Mouse (Mus musculus) T-helper 2 cell (primary cell): ENCODE measurements at regions not wholly inside any gene's neighbourhood (a gene's known extent, or its start where the extent isn't known, plus 50 kb on each side); places are given as distances from the start of the nearest gene placed in this dataset.

Experiments used
- in situ Hi-C: fragments of 300-600 bp; cut with MboI, MseI; formaldehyde crosslinking; loops from one replicate; pipeline ENCODE4 v1.15.1; 2025; ENCODE audit warnings: high pct_unique_total_duplicates

DNA sequence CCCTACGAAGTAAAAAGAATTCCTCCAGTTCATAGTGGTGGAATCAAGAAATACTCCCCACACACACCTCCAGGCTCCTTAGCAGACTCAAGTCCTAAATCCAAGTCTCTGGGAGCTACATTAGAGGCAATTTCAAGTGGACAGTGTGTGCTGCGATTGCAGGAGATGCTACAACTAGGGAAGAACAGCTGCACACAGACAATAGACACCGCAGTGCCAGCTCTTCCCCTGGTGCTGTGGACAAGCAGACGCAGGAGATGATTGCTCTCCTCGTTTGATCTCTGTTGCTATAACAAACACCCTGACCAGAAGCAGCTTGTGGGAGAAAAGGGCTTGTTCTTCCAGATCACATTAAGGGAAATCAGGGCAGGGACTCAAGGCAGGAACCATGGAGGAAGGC is 517.1 kb upstream of the Adam5 start:
- in situ Hi-C loops = no loop called here

DNA sequence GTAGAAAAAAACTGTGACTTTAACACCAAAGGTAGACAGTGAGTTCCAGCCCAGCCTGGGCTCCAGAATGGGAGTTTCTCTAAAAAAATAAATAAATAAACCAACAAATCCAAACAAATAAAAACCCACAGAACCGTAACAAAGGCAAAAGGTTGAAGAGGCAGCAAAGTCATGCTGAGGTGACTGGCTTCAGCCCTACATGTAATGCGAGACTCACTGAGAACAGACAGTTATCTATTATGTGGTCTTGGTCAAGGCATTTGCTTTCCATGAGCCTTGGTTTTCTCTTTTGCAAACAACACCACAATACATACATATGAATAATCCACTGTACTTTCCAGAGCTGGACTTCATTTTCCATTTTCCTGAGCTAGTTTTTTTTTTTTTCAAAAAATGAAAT is 516.6 kb upstream of the Adam5 start:
- in situ Hi-C loops = no loop called here

DNA sequence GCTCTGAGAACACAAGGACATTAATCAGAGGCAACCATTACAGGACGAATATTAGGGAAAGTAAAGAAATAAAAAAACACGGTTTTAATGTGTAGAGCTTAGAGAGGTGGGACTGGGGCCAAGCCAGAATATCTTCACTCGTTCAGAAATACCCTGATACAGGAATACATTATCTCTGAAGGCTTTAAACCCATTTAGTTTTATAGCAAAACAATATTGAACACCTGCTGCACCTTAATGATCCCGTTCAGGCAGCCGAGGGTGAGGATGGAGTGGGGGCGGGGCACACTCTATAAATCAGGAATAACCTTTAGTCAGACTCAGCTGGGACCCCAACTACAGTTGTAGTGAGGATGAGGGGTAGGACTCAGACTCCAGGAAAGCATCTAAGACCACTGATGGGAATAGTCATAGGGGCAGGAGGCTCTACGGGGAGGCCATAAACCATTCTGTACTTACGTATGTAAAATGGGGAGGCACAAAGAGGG is 508.0 kb upstream of the Adam5 start:
- in situ Hi-C loops = no loop called here

- in situ Hi-C loops = no loop called here
These were observed 507.1 kb upstream of the Adam5 start for GRCm38 (mm10) chr8:25331161-25331776.

DNA sequence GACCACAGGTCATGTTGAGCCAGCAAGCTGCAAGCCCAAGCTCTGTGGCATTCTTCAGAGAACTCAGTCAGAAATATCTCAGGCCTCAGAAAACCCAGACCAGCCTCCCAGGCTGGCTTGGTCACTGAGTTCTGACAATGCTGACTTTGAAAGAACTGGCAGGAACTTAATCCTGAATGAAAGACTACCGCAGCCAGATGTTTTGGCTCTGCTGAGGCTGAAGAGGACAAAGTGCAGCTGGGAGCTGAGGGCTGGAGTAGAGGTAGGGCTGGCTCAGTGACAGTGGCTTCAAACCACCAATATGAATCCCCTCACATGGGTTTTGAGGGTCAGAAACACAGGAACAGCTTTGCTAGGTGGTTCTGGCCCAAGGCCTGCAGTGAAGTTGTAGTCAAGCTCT is 505.6 kb upstream of the Adam5 start:
- in situ Hi-C loops = no loop called here

DNA sequence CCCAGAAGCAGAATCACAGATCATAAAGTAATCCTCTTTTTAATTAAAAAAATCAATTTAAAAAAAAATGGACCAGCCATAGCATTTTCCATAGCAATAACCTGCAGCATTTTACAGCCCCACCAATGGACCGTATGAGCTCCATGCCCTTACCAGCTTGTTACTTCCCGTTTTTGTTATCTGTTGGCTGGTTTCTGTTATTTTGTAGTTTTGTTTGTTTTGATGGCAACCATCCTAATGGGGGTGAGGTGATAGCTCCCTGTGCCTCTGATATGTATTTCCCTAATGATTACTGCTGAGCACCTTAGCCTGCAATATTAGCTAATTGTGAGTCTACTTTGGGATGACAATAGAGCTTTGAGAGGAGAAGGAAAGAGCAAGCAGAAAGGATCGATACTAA is 504.1 kb upstream of the Adam5 start:
- in situ Hi-C loops = no loop called here

DNA sequence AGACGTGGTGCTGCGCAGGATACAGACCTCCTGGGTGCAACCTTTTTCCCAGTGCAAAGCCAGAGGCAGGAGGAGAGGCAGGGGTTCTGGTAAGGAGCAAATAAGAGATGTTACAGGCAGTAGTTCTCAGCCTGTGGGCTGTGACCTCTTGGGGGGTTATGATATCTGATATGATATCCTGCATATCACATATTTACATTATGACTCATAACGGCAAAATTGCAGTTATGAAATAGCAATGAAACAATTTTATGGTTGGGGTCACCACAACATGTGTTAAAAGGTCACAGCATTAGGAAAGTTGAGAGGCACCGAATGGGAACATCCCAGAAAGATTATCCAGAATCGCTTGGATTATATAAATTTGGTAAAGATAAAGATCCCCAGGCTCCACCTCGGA is 502.8 kb upstream of the Adam5 start:
- in situ Hi-C loops = no loop called here

GRCm38 (mm10) chr8:25326257-25326656 is 502.1 kb upstream of the Adam5 start:
- in situ Hi-C loops = no loop called here

DNA sequence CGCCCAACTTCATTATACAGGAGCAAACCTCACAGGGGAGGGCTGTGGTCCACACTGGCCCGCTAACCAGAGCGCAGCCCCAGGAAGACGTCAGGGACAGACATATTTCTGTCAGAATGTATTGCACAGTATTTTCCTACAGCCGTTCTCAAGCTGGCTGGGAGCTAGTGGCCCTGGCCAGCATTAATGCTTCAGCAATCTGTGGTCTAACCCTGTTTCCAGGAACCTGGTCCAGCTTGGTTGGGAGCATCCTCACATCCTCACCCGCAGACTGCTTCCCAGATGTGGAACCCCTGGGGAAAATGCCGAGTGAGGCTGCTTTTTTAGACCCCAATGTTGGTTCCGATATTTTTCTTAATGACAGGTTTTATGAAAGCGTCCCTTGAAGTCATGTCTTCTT is 500.6 kb upstream of the Adam5 start:
- in situ Hi-C loops = no loop called here

- in situ Hi-C loops = no loop called here
These were observed 499.7 kb upstream of the Adam5 start for GRCm38 (mm10) chr8:25323643-25324420.

GRCm38 (mm10) chr8:25316383-25316782 is 492.2 kb upstream of the Adam5 start:
- in situ Hi-C loops = no loop called here

DNA sequence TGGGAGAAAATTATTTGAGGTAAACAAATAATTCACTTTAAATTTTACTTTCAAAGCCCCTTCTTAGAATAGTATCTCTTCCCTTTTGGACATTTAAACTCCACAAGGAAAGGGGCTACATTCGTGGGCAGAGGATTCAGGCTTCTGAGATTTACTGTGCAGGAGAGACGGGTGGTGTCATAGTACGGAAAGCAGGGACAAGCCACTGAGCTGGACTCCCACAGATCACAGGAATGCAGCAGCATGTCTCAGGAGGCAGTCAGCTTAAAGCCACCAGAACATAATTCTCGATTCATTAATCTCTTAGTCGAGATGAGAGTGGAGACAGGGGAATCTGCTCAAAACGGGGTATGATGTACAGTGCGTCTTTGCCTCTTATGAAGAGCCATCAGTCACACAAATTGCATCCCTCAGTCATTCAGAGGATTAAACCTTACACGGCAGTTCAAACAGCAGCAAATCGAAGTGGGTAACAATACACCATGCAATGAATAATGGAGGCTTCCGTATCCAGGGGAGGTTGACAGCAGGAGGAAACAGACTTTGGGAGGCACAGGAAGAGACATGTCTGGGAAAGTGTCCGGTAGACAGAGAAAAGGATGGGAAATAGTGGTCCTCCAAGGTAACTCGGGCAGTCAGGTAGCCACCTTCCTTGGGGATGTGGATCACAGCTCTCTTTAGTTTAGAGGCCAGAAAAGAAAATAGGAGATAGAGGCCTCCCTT is 487.8 kb upstream of the Adam5 start:
- in situ Hi-C loops = no loop called here

DNA sequence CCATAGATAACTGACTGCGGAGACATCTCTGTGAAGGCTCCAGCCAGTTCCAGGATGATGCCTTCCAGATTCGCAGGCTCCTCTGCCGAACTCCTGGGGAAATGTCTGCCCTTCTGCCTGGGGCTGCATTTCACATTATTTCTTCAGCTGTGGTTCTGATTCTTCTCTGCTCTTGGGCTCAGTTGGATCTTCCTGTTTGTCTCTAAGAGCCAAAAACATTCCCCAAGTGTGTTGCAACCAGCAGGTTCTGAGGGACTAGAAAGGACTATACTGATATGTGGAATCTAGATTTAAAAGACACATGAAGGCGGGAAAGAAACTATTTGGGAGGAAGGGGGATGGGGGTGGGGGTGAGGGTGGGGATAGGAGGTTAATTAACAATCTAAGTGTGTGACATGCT is 483.8 kb upstream of the Adam5 start:
- in situ Hi-C loops = no loop called here

- in situ Hi-C loops = no loop called here
These were observed 483.3 kb upstream of the Adam5 start for GRCm38 (mm10) chr8:25307511-25307910.

DNA sequence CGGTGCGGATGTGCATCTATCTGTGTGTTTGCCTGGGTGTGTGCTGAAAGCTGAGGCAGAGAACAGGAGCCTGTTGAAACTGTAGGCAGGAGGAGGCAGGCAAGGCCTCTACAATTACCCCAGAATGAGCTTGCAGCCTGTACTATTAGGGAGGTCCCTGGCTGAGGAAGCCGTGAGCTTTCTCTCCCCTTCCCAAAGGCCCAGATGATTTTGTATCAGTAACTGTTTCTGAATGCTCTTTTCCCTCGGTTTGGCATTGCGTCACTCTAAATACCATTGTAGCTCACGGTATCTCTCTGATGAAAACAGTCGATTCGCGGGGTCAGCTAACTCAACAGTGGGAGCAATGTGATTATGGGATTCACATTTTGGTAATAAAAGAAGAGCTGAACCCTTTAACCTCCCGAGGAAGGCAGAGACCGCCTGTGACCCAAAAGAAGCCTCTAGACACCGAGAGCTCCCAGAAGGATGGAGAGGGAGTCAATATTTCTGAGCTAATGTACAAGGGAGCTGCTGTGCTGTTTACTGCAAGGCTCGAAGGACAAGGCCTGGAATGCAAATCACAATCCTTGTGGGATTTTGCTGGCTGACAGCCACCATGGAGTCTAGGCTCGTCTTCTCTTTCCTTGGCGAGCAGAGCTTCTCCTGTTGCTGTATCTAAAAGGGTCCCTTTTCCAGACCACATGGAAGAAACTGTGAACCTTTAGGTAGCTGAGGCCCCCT is 482.8 kb upstream of the Adam5 start:
- in situ Hi-C loops = no loop called here
